ENCODE assay signal across 8 mouse cellular contexts in the genomic region with DNA sequence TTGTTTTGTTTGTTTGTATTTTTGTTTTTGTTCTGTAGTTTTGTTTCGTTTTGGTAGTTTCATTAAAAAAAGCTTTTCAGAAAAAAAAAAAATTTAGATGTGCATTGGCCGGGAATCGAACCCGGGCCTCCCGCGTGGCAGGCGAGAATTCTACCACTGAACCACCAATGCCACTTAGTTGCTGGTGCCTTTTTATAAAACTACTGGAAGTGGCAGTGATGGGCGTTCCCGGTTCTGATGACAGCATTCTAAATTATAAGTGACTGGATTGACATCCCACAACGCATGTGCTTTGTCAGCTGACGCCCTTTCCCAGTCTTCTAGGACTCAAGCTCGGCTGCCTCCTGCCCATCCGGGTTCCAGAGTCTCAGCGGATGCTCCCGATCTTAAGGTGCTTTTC. TPM values are rescaled to one million over a fixed set of nuclear protein-coding genes. Genes with fewer than 3 reads are reported as not detected.
A peak's percentile ranks its signal among the peaks of the same experiment; 100 is the strongest.
DNase-seq lines count a peak whose midpoint lies in the region; ATAC-seq and TF ChIP-seq lines count a peak whose summit lies in the region.

No protein-coding gene starts in this region.

- 11% methylated on average over 15 of the region's 15 CpGs for whole genome bisulfite sequencing in heart, embryonic 10.5 days
- 15% methylated on average over 15 of the region's 15 CpGs for WGBS in kidney, embryonic 14.5 days
- 15% methylated on average over 15 of the region's 15 CpGs for WGBS in stomach, embryonic 16.5 days

- no peak for ATAC-seq in kidney, embryonic 14.5 days (ENCODE audit: low FRiP score, low TSS enrichment)
- no peak for ATAC-seq in stomach, embryonic 16.5 days (ENCODE audit: insufficient read depth, low FRiP score)

- no peak overlapping the region for H3K9ac ChIP-seq in kidney, embryonic 14.5 days (ENCODE audit: low read depth, low read length)
- H3K9ac ChIP-seq in stomach, embryonic 16.5 days (ENCODE audit: low read length) = no peak overlapping the region

- DNase-seq in adrenal gland, adult (ENCODE audit: inconsistent age in 2 of 2, low spot score in 1 of 2) = peak; percentile 52 to 85
- DNase-seq in adrenal gland, adult 8-10 months = no peak
- DNase-seq in ES-CJ7 (ENCODE audit: low read depth, low spot score) = peak; percentile 68
- no peak for DNase-seq in heart, embryonic 10.5 days (ENCODE audit: low spot score)
- peak; percentile 73 for DNase-seq in lung, postnatal 25 days (ENCODE audit: low spot score)

- H3K27ac ChIP-seq in cortical plate, adult 2 months (ENCODE audit: insufficient read depth, low read length) = 0 out of 2 replicates have a peak overlapping the region, but pooled peaks have one; percentile 15
- H3K27ac ChIP-seq in heart, embryonic 10.5 days = no peak overlapping the region
- H3K27ac ChIP-seq in kidney, embryonic 14.5 days (ENCODE audit: low read depth, low read length) = no peak overlapping the region
- H3K27ac ChIP-seq in stomach, embryonic 16.5 days (ENCODE audit: low read length) = no peak overlapping the region

- H3K36me3 ChIP-seq in heart, embryonic 10.5 days = no peaks in the 10 kb centered on the region
- H3K36me3 ChIP-seq in kidney, embryonic 14.5 days (ENCODE audit: control insufficient read depth, insufficient read depth, low read length) = no peaks in the 10 kb centered on the region
- no peaks in the 10 kb centered on the region for H3K36me3 ChIP-seq in stomach, embryonic 16.5 days (ENCODE audit: control insufficient read depth, insufficient read depth, low read length)

- H3K4me2 ChIP-seq in kidney, embryonic 14.5 days (replicated peaks; ENCODE audit: low read depth, low read length) = peak overlapping the region; percentile 66
- H3K4me2 ChIP-seq in stomach, embryonic 16.5 days (ENCODE audit: low read depth, low read length) = peak overlapping the region; percentile 62

- TF ChIP-seq POLR2A in cortical plate, adult 2 months (IDR thresholded peaks at IDR 0.05; ENCODE audit: extremely low read depth, insufficient read depth, low read length) = no peak

- H3K9me3 ChIP-seq in heart, embryonic 10.5 days = no peaks in the 10 kb centered on the region
- H3K9me3 ChIP-seq in kidney, embryonic 14.5 days (ENCODE audit: control insufficient read depth, low read length) = no peaks in the 10 kb centered on the region
- no peaks in the 10 kb centered on the region for H3K9me3 ChIP-seq in stomach, embryonic 16.5 days (replicated peaks; ENCODE audit: control insufficient read depth, low read length)

- H3K4me1 ChIP-seq in cortical plate, adult 2 months (ENCODE audit: control insufficient read depth, insufficient read depth, low read length) = peaks cover 2% of the 10 kb centered on the region; the same call in 1 of the 2 replicates
- peaks cover 7% of the 10 kb centered on the region; the same call in 1 of the 2 replicates for H3K4me1 ChIP-seq in heart, embryonic 10.5 days
- H3K4me1 ChIP-seq in kidney, embryonic 14.5 days (ENCODE audit: control insufficient read depth, insufficient read depth, low read length) = no peaks in the 10 kb centered on the region; the same call in 1 of the 2 replicates
- peaks cover 14% of the 10 kb centered on the region for H3K4me1 ChIP-seq in stomach, embryonic 16.5 days (ENCODE audit: control insufficient read depth, insufficient read depth, low read length)

- peak overlapping the region; percentile 15 for H3K4me3 ChIP-seq in cortical plate, adult 2 months (ENCODE audit: insufficient read depth, low read length)
- peak overlapping the region; percentile 59 for H3K4me3 ChIP-seq in heart, embryonic 10.5 days
- H3K4me3 ChIP-seq in kidney, embryonic 14.5 days (ENCODE audit: low read length) = peak overlapping the region; percentile 51
- H3K4me3 ChIP-seq in stomach, embryonic 16.5 days (replicated peaks; ENCODE audit: low read length) = peak overlapping the region; percentile 43

- TF ChIP-seq CTCF in cortical plate, adult 2 months (IDR thresholded peaks at IDR 0.05; ENCODE audit: extremely low read depth, insufficient read depth, low read length) = no peak

- no peaks in the 10 kb centered on the region for H3K27me3 ChIP-seq in heart, embryonic 10.5 days (ENCODE audit: insufficient read depth, poor library complexity, severe bottlenecking)
- H3K27me3 ChIP-seq in kidney, embryonic 14.5 days (ENCODE audit: control insufficient read depth, insufficient read depth, low read length) = no peaks in the 10 kb centered on the region
- no peaks in the 10 kb centered on the region for H3K27me3 ChIP-seq in stomach, embryonic 16.5 days (ENCODE audit: control insufficient read depth, insufficient read depth, low read length)

RNA-seq across cellular contexts. Expression of gene Gm6525, which starts 55.0 kb away (rescaled TPM):
- total RNA-seq in adrenal gland, adult 8-10 months (2022) = not detected
- polyA plus RNA-seq in cortical plate, adult 2 months (2012; rRNA removed) = not detected in 2 replicates
- polyA plus RNA-seq in heart, embryonic 10.5 days (2016; fragmentation: Nextera tagmentation; extraction: Ambion mirVana) = 0.14 and 0.25 TPM in 2 replicates
- 0.44 and 1.1 TPM in 2 replicates for polyA plus RNA-seq in kidney, embryonic 14.5 days (2014; fragmentation: Nextera tagmentation; extraction: Ambion mirVana)
- polyA plus RNA-seq in stomach, embryonic 16.5 days (2015; fragmentation: Nextera tagmentation; extraction: Ambion mirVana) = 0.60 and 0.70 TPM in 2 replicates

Comparison
In these comparisons a context has a peak if more than half of its experiments do, and no peak if none do; other contexts are left out.
1. DNase-seq: peak in adrenal gland, adult (2 of 2), ES-CJ7 (single experiment) and lung, postnatal 25 days (single experiment); none in adrenal gland, adult 8-10 months (single experiment) and heart, embryonic 10.5 days (single experiment).
2. Peak in every context shown above with its lines, with median percentiles within 50 percentile points of each other: H3K4me3 ChIP-seq.